ENCODE assay signal across 21 mouse cellular contexts in genomic region chr2:24455057-24455855, GRCm38 (mm10). TPM values are rescaled to one million over a fixed set of nuclear protein-coding genes. Genes with fewer than 3 reads are reported as not detected.
A peak's percentile ranks its signal among the peaks of the same experiment; 100 is the strongest.
DNase-seq lines count a peak whose midpoint lies in the region; ATAC-seq and TF ChIP-seq lines count a peak whose summit lies in the region.
"Had no signal": no experiment of that assay in that cellular context is flagged by ENCODE, and none has a peak within 500 bp of the region (broad histone marks: within the 10 kb centered on the region; RNA-seq: fewer than 3 reads in every experiment).

No protein-coding gene starts in this region.

- H3K4me1 ChIP-seq in neural tube, embryonic 11.5 days (ENCODE audit: control insufficient read depth, insufficient read depth, low read length), result no peaks in the 10 kb centered on the region
- 0 out of 2 replicates have a peak, but pooled peaks cover 9% of the 10 kb centered on the region for H3K4me1 ChIP-seq in intestine, postnatal 0 days (replicated peaks; ENCODE audit: control insufficient read depth, insufficient read depth, low read length)
- H3K4me1 ChIP-seq: embryonic facial prominence, embryonic 12.5 days; heart, embryonic 10.5 days; liver, embryonic 13.5 days had no signal

- WGBS in neural tube, embryonic 11.5 days, result 61% methylated on average over 6 of the region's 6 CpGs
- 14% methylated on average over 6 of the region's 6 CpGs for WGBS in intestine, postnatal 0 days

- H3K27me3 ChIP-seq in neural tube, embryonic 11.5 days (ENCODE audit: control insufficient read depth, insufficient read depth, low read length), result no peaks in the 10 kb centered on the region
- no peaks in the 10 kb centered on the region for H3K27me3 ChIP-seq in intestine, postnatal 0 days (replicated peaks; ENCODE audit: control insufficient read depth, insufficient read depth, low read length)
- H3K27me3 ChIP-seq: embryonic facial prominence, embryonic 12.5 days; liver, embryonic 13.5 days had no signal

- ATAC-seq in neural tube, embryonic 11.5 days (ENCODE audit: insufficient read depth, low FRiP score, low TSS enrichment), result no peak
- ATAC-seq in intestine, postnatal 0 days, result peak; percentile 96

- DNase-seq in neural tube, embryonic 11.5 days (ENCODE audit: low spot score), result no peak
- DNase-seq in neural tube, embryonic 10.5 days (ENCODE audit: extremely low spot score, low spot score), result no peak
- peak; percentile 62 to 82 for DNase-seq in kidney, postnatal 25 days
- peak; percentile 49 for DNase-seq in yolk sac, embryonic 10.5 days (ENCODE audit: low spot score)
- no peak for DNase-seq in left cerebral cortex, postnatal 36 days (ENCODE audit: low spot score in 2 of 2)
- no peak for DNase-seq in cerebellum, adult 8-10 months
- DNase-seq: cerebellum, adult 11 months; heart, postnatal 36 days; layer of hippocampus, adult 9-11 months; liver, embryonic 13.5 days; lung, postnatal 10 days; right cerebral cortex, postnatal 14 days had no signal

- no peak overlapping the region for H3K4me3 ChIP-seq in neural tube, embryonic 11.5 days (ENCODE audit: low read depth, low read length)
- no peak overlapping the region for H3K4me3 ChIP-seq in intestine, postnatal 0 days (ENCODE audit: low read depth, low read length)
- H3K4me3 ChIP-seq: embryonic facial prominence, embryonic 12.5 days; forebrain, embryonic 12.5 days; heart, embryonic 10.5 days; liver, embryonic 13.5 days had no signal

- H3K4me2 ChIP-seq in neural tube, embryonic 11.5 days (ENCODE audit: low read depth), result no peak overlapping the region
- peak overlapping the region; percentile 24; the same call in 1 of the 2 replicates for H3K4me2 ChIP-seq in intestine, postnatal 0 days (replicated peaks; ENCODE audit: low read depth)
- H3K4me2 ChIP-seq: embryonic facial prominence, embryonic 12.5 days; forebrain, embryonic 12.5 days; liver, embryonic 13.5 days; midbrain, embryonic 11.5 days had no signal

- no peaks in the 10 kb centered on the region for H3K9me3 ChIP-seq in neural tube, embryonic 11.5 days (ENCODE audit: control insufficient read depth, low read length)
- H3K9me3 ChIP-seq in intestine, postnatal 0 days (ENCODE audit: control insufficient read depth), result no peaks in the 10 kb centered on the region
- H3K9me3 ChIP-seq: embryonic facial prominence, embryonic 12.5 days; forebrain, embryonic 12.5 days; heart, embryonic 10.5 days; liver, embryonic 13.5 days had no signal

- TF ChIP-seq CTCF in intestine, postnatal 0 days (IDR thresholded peaks at IDR 0.05; ENCODE audit: low read depth), result no peak; the same call in 1 of the 2 replicates

- intact Hi-C loops in left cerebral cortex, postnatal 36 days (cut with DNase I), result no loop called here

- no peak overlapping the region for H3K9ac ChIP-seq in neural tube, embryonic 11.5 days (ENCODE audit: low read length)
- H3K9ac ChIP-seq in intestine, postnatal 0 days (ENCODE audit: low read depth, low read length), result no peak overlapping the region
- H3K9ac ChIP-seq: embryonic facial prominence, embryonic 12.5 days; forebrain, embryonic 12.5 days; liver, embryonic 13.5 days had no signal

- 0 out of 2 replicates have a peak overlapping the region, but pooled peaks have one; percentile 29 for H3K27ac ChIP-seq in neural tube, embryonic 11.5 days (ENCODE audit: low read depth, low read length)
- H3K27ac ChIP-seq in intestine, postnatal 0 days (ENCODE audit: low read depth, low read length), result peak overlapping the region; percentile 57
- H3K27ac ChIP-seq: embryonic facial prominence, embryonic 12.5 days; forebrain, embryonic 12.5 days; heart, embryonic 10.5 days; liver, embryonic 13.5 days had no signal

- H3K36me3 ChIP-seq in neural tube, embryonic 11.5 days (ENCODE audit: control insufficient read depth, insufficient read depth, low read length), result no peaks in the 10 kb centered on the region
- no peaks in the 10 kb centered on the region for H3K36me3 ChIP-seq in intestine, postnatal 0 days (ENCODE audit: control insufficient read depth, insufficient read depth)
- H3K36me3 ChIP-seq: embryonic facial prominence, embryonic 12.5 days; forebrain, embryonic 12.5 days; heart, embryonic 10.5 days; liver, embryonic 13.5 days had no signal

RNA-seq across cellular contexts. Expression of gene Pax8, which starts 20.1 kb away (rescaled TPM):
- 25.8 and 26.1 TPM in 2 replicates for polyA plus RNA-seq in neural tube, embryonic 11.5 days (2014; fragmentation: Nextera tagmentation; extraction: Ambion mirVana)
- polyA plus RNA-seq in intestine, postnatal 0 days (2015; fragmentation: Nextera tagmentation; extraction: Ambion mirVana), result 0.52 and 0.64 TPM in 2 replicates
- total RNA-seq in left cerebral cortex, postnatal 36 days (2021), result not detected
- total RNA-seq: gastrocnemius, adult 8-10 months; heart, postnatal 36 days; left cerebral cortex, postnatal 14 days; neutrophil, adult 5-6 weeks had no signal
- polyA plus RNA-seq: urinary bladder, adult 2 months had no signal

Comparison
In these comparisons a context has a peak if more than half of its experiments do, and no peak if none do; other contexts are left out.
1. DNase-seq: peak in kidney, postnatal 25 days (2 of 2) and yolk sac, embryonic 10.5 days (single experiment); none in neural tube, embryonic 11.5 days (single experiment), neural tube, embryonic 10.5 days (single experiment), left cerebral cortex, postnatal 36 days (0 of 2) and cerebellum, adult 8-10 months (single experiment).
2. RNA of gene Pax8, which starts 20.1 kb away (polyA plus RNA-seq): 25.8 to 26.1 TPM in neural tube, embryonic 11.5 days; 0.52 to 0.64 TPM in intestine, postnatal 0 days; every median in the first group is over 10 times any median in the second.